Mouse (Mus musculus) forebrain, postnatal 0 days (tissue): ENCODE results near the gene Ehmt1. TPM values are rescaled to one million over a fixed set of nuclear protein-coding genes. Genes with fewer than 3 reads are reported as not detected.

Source experiments
- ATAC-seq: fragments of 200-750 bp; cut with Nextera tagmentation; 2 replicates; pipeline ENCODE4 v1.8.0; 2017; ENCODE audit warnings: mild to moderate bottlenecking, moderate library complexity
- DNase-seq: peaks from one replicate; pipeline ENCODE4 v3.0.0-alpha.2; 2015
- H3K27ac ChIP-seq: fragments of 300-500 bp; sonication (generic); 2 replicates; pipeline ENCODE4 v1.5.1; 2014; ENCODE audit warnings: low read depth, mild to moderate bottlenecking, antibody characterized with exemption, low read length, moderate library complexity, mixed read lengths
- H3K27me3 ChIP-seq: fragments of 300-500 bp; sonication (generic); 2 replicates; pipeline ENCODE4 v1.6.1; 2014; ENCODE audit warnings: mild to moderate bottlenecking, low read length, mixed read lengths; ENCODE audit not compliant: insufficient read depth
- H3K36me3 ChIP-seq: fragments of 300-500 bp; sonication (generic); 2 replicates; pipeline ENCODE4 v1.6.1; 2014; ENCODE audit warnings: mild to moderate bottlenecking, moderate library complexity; ENCODE audit not compliant: insufficient read depth
- H3K4me1 ChIP-seq: fragments of 300-500 bp; sonication (generic); 2 replicates; pipeline ENCODE4 v1.6.1; 2014; ENCODE audit warnings: antibody characterized with exemption; ENCODE audit not compliant: insufficient read depth
- H3K4me2 ChIP-seq: fragments of 300-500 bp; sonication (generic); 2 replicates; pipeline ENCODE4 v1.6.1; 2014; ENCODE audit warnings: low read depth, mild to moderate bottlenecking, moderate library complexity
- H3K4me3 ChIP-seq: fragments of 300-500 bp; sonication (generic); 2 replicates; pipeline ENCODE4 v1.5.1; 2014; ENCODE audit warnings: low read depth, low read length, mixed read lengths
- H3K9ac ChIP-seq: fragments of 300-500 bp; sonication (generic); 2 replicates; pipeline ENCODE4 v1.6.1; 2014; ENCODE audit warnings: mild to moderate bottlenecking
- H3K9me3 ChIP-seq: fragments of 300-500 bp; sonication (generic); 2 replicates; pipeline ENCODE4 v1.6.1; 2016; ENCODE audit warnings: low read length
- CTCF ChIP-seq: sonication (generic); IDR thresholded peaks from 2 replicates; pipeline ENCODE4 v1.5.1; 2016; ENCODE audit warnings: antibody characterized with exemption, control low read depth, low read depth
- WGBS: fragments of 180-500 bp; shearing (Covaris S2); extraction: QIAGEN DNeasy Blood & Tissue Kit; methylation state at CpG from one replicate; pipeline ENCODE4 v1.1.7; 2014; 5-methylcytosine and 5-hydroxymethylcytosine counted together
- polyA plus RNA-seq: library from polyadenylated mRNA; unstranded; fragments of >200 nt; fragmentation: Nextera tagmentation; extraction: Ambion mirVana; gene quantifications from 2 replicates; pipeline ENCODE4 v1.2.1, GENCODE M21; 2015
- total RNA-seq: library from RNA; depleted of rRNA; stranded (reverse); fragments of >200 nt; gene quantifications from 2 replicates; pipeline ENCODE4 v1.2.3, GENCODE M21; 2014

The Ehmt1 gene
- total and polyA plus RNA-seq, 2 experiments from 2014 or later = 72.1 to 89.4 TPM

- no peak overlapping the region for H3K9ac ChIP-seq
- H3K36me3 ChIP-seq = peaks cover 64% of the 10 kb centered on the region
- no peak for TF ChIP-seq CTCF
- no peaks in the 10 kb centered on the region for H3K27me3 ChIP-seq
- no peak overlapping the region for H3K27ac ChIP-seq
- WGBS = 91% methylated on average over 3 of the region's 3 CpGs
- ATAC-seq (no peak), DNase-seq (no peak)
- no peaks in the 10 kb centered on the region for H3K4me1 ChIP-seq
- H3K4me3 ChIP-seq = no peak overlapping the region
- H3K9me3 ChIP-seq = no peaks in the 10 kb centered on the region
- H3K4me2 ChIP-seq = no peak overlapping the region
Measured at GRCm38 (mm10) chr2:24807036-24807435, 112.4 kb downstream of the Ehmt1 start.

DNA sequence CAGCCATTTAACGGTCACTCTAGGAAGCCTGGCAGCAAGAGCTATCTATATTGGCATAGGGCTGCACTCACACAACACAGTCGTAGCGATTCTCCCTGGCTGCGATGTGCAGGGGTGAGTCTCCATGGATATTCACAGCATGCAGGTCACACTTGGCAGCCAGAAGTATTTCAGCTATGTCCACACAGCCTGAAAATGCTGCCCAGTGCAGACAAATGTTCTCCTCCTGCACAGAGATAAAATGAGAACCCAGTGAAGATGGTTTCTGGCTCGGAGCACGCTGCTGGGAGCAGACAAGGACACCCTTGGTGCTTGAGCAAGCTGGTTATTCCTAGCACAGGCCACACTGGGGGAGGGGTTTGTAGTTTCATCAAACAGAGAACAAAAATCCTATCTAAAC is 113.3 kb downstream of the Ehmt1 start:
- DNase-seq (no peak), ATAC-seq (no peak)
- no peak for TF ChIP-seq CTCF
- Histone ChIP-seq H3K9me3 (no peaks in the 10 kb centered on the region), H3K4me1 (no peaks in the 10 kb centered on the region), H3K4me3 (no peak overlapping the region), H3K27me3 (no peaks in the 10 kb centered on the region), H3K27ac (no peak overlapping the region), H3K4me2 (no peak overlapping the region), H3K9ac (no peak overlapping the region), H3K36me3 (peaks cover 68% of the 10 kb centered on the region)
- 88% methylated on average over 6 of the region's 6 CpGs for WGBS

DNA sequence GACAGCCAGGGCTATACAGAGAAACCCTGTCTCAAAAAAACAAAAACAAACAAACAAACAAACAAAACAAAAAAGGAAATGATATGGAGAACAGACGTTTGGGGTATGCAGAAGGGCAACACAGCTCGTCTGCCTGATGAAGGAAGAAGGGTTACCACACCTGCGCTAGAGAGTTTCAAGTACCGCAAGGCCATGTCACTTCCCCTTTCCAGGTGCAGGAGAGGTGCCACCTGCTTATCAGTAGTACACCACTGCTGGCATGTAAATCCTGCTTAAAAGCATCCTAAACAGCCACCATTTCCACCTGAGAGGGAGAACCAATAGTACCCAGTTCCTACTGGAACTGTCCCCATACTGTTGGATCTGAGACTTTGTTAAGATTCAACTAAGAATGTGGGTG is 113.8 kb downstream of the Ehmt1 start:
- no peak overlapping the region for H3K27ac ChIP-seq
- no peak overlapping the region for H3K4me2 ChIP-seq
- TF ChIP-seq CTCF = no peak
- no peaks in the 10 kb centered on the region for H3K4me1 ChIP-seq
- H3K36me3 ChIP-seq = peaks cover 68% of the 10 kb centered on the region
- no peaks in the 10 kb centered on the region for H3K9me3 ChIP-seq
- ATAC-seq (no peak), DNase-seq (no peak)
- no peak overlapping the region for H3K9ac ChIP-seq
- H3K27me3 ChIP-seq = no peaks in the 10 kb centered on the region
- no peak overlapping the region for H3K4me3 ChIP-seq
- 96% methylated on average over 4 of the region's 4 CpGs for WGBS

- no peaks in the 10 kb centered on the region for H3K9me3 ChIP-seq
- no peak for TF ChIP-seq CTCF
- no peak overlapping the region for H3K4me2 ChIP-seq
- no peaks in the 10 kb centered on the region for H3K4me1 ChIP-seq
- no peaks in the 10 kb centered on the region for H3K27me3 ChIP-seq
- H3K27ac ChIP-seq = no peak overlapping the region
- WGBS = 91% methylated on average over 5 of the region's 5 CpGs
- DNase-seq (no peak), ATAC-seq (no peak)
- H3K36me3 ChIP-seq = peaks cover 73% of the 10 kb centered on the region
- no peak overlapping the region for H3K9ac ChIP-seq
- H3K4me3 ChIP-seq = no peak overlapping the region
Measured at GRCm38 (mm10) chr2:24796833-24797457, 122.5 kb downstream of the Ehmt1 start.

DNA sequence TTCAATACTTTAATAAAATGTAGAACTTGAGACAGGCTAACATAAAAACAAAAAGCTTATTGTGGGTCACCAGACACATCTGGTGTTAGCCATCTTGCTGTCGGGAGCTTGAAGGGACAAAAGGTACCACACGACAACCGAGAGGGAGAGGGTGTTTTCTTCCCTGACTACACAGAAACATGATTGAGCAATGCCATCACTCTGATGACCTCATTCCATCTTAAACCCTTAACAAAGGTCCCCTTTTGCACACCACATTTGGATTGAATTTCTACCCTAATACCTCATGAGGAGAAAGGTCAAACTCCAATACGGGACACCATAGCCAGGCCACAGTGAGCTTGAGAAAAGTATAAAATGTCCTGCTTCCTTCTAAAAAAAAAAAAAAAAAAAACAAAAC is 132.2 kb downstream of the Ehmt1 start:
- H3K4me1 ChIP-seq = no peaks in the 10 kb centered on the region
- H3K4me2 ChIP-seq = no peak overlapping the region
- no peak overlapping the region for H3K27ac ChIP-seq
- no peak overlapping the region for H3K9ac ChIP-seq
- ATAC-seq (no peak), DNase-seq (no peak)
- 47% methylated on average over 4 of the region's 4 CpGs for WGBS
- H3K36me3 ChIP-seq = peaks cover 22% of the 10 kb centered on the region
- TF ChIP-seq CTCF = no peak
- H3K9me3 ChIP-seq = no peaks in the 10 kb centered on the region
- H3K4me3 ChIP-seq = no peak overlapping the region
- no peaks in the 10 kb centered on the region for H3K27me3 ChIP-seq

GRCm38 (mm10) chr2:24781253-24781652 is 138.2 kb downstream of the Ehmt1 start:
- peak; percentile 24 for TF ChIP-seq CTCF
- Histone ChIP-seq H3K4me2 (no peak overlapping the region), H3K4me3 (no peak overlapping the region), H3K27ac (no peak overlapping the region), H3K9ac (no peak overlapping the region), H3K27me3 (no peaks in the 10 kb centered on the region), H3K9me3 (no peaks in the 10 kb centered on the region), H3K4me1 (no peaks in the 10 kb centered on the region), H3K36me3 (no peaks in the 10 kb centered on the region)
- DNase-seq (no peak), ATAC-seq (no peak)
- WGBS = 45% methylated on average over 4 of the region's 4 CpGs

DNA sequence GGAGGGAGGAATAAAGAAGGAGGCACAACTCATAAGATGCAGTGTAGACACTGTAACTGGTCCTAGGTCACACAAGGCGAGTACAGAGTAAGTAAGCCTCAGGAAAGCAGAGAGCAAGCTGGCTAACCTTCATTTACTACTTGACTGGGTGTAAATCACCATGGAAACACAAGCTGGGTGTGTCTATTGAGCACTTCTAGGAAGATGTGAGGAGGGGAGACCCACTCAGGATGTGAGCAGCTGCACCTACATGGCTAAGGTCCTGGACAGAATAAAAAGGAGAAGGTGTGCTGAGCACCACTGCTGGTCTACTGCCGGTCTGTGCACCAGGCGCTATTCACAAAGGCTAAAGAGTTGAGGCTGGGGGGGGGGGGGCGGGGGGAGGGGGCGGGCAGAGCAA is 142.6 kb downstream of the Ehmt1 start:
- Histone ChIP-seq H3K9ac (no peak overlapping the region), H3K4me1 (no peaks in the 10 kb centered on the region), H3K27me3 (no peaks in the 10 kb centered on the region), H3K36me3 (no peaks in the 10 kb centered on the region), H3K4me2 (no peak overlapping the region), H3K4me3 (no peak overlapping the region), H3K9me3 (no peaks in the 10 kb centered on the region), H3K27ac (no peak overlapping the region)
- ATAC-seq = peak; percentile 45
- no peak for TF ChIP-seq CTCF
- 11% methylated on average over 4 of the region's 5 CpGs for WGBS
- no peak for DNase-seq
